9 mouse cellular contexts compared by ENCODE assay signal in the genomic region with DNA sequence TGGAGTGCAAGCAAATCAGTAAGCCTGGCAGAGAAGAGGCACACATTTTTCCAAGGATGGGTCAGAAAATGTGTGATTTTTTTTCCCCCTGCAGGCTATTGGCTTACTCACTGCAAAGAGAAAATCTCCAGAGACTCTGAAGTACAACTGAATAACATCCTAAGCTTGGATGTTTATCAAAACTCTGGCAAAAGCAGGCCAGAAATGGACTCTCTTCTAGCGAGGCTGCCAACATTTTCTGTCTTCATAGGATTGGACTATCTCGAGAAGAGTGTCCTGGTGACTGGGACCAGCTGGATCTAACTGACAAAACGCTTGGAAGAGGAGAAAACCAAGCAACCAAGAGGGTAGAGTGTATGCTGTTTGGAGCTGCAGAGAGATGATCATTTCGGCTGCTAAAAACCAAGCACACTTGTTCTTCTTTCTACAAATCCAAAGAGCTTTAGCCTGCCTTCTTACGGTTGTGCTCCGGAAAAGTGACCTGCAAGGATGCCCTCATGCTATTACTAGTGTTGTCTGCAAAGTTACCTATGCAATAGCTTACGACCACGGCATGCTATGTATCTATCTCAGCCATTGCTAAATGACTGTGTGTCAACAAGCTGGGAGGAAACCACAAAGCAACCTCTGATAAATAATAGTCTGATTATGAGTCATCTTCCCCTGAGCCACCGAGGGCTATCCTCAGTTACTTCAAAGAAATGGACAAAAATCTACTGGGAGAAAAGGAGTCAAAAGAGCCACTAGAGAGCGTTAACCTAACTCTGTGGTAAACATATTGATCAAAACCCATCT. TPM values are rescaled to one million over a fixed set of nuclear protein-coding genes. Genes with fewer than 3 reads are reported as not detected.
DNase-seq lines count a peak whose midpoint lies in the region; ATAC-seq lines count a peak whose summit lies in the region.
"Had no signal": no experiment of that assay in that cellular context is flagged by ENCODE, and none has a peak within 500 bp of the region (broad histone marks: within the 10 kb centered on the region; RNA-seq: fewer than 3 reads in every experiment).

No protein-coding gene starts in this region.

- H3K36me3 ChIP-seq in kidney, embryonic 15.5 days = no peaks in the 10 kb centered on the region
- no peaks in the 10 kb centered on the region for H3K36me3 ChIP-seq in macrophage (ENCODE audit: inconsistent target)
- H3K36me3 ChIP-seq: liver, embryonic 15.5 days had no signal

- H3K27ac ChIP-seq in kidney, embryonic 15.5 days = no peak overlapping the region
- H3K27ac ChIP-seq in macrophage = peak overlapping the region; percentile 56
- H3K27ac ChIP-seq: liver, embryonic 15.5 days had no signal

- no peaks in the 10 kb centered on the region for H3K9me3 ChIP-seq in kidney, embryonic 15.5 days (replicated peaks)
- H3K9me3 ChIP-seq: liver, embryonic 15.5 days had no signal

- no peak overlapping the region for H3K9ac ChIP-seq in kidney, embryonic 15.5 days
- H3K9ac ChIP-seq: liver, embryonic 15.5 days had no signal

- no peaks in the 10 kb centered on the region for H3K27me3 ChIP-seq in kidney, embryonic 15.5 days
- H3K27me3 ChIP-seq: liver, embryonic 15.5 days had no signal

- ATAC-seq in kidney, embryonic 15.5 days (replicated peaks; ENCODE audit: low FRiP score) = no peak

- H3K4me1 ChIP-seq in kidney, embryonic 15.5 days = no peaks in the 10 kb centered on the region
- H3K4me1 ChIP-seq: liver, embryonic 15.5 days had no signal

- H3K4me3 ChIP-seq in kidney, embryonic 15.5 days (replicated peaks) = no peak overlapping the region
- no peak overlapping the region for H3K4me3 ChIP-seq in macrophage (ENCODE audit: inconsistent target)
- H3K4me3 ChIP-seq: liver, embryonic 15.5 days had no signal

- intact Hi-C loops in heart, postnatal 36 days (cut with DNase I) = loop anchor here (5.0 kb wide), 2 partner anchors 42 to 157 kb away; no protein-coding TSS in a partner anchor

- H3K4me2 ChIP-seq in kidney, embryonic 15.5 days = no peak overlapping the region
- H3K4me2 ChIP-seq: liver, embryonic 15.5 days had no signal

- WGBS in kidney, embryonic 15.5 days = 77% methylated on average over 10 of the region's 10 CpGs
- WGBS in macrophage (ENCODE audit: missing documents) = 74% methylated on average over 10 of the region's 10 CpGs

- no peaks in the 10 kb centered on the region for H3K79me2 ChIP-seq in macrophage (ENCODE audit: inconsistent target)

- peak; percentile 20 for DNase-seq in kidney, adult 11 months
- DNase-seq in adipocyte (ENCODE audit: low spot score) = peak; percentile 84
- peak; percentile 24 to 44 for DNase-seq in heart, postnatal 36 days
- DNase-seq in right cerebral cortex, adult 18-20 months = no peak
- DNase-seq in cerebellum, adult 9-11 months = no peak
- no peak for DNase-seq in layer of hippocampus, postnatal 14 days (ENCODE audit: low spot score in 2 of 2)

RNA-seq across cellular contexts. Expression of a gene that starts 36.1 kb away (rescaled TPM):
- 33.1 and 36.7 TPM in 2 replicates for polyA plus RNA-seq in kidney, embryonic 15.5 days (2015; fragmentation: Nextera tagmentation; extraction: Ambion mirVana)
- 10 to 100 TPM; 27.2 to 35.3 TPM for total RNA-seq in heart, postnatal 36 days (2021)
- total RNA-seq in macrophage (2018; cell fraction: chromatin; rRNA removed) = 100 to 1,000 TPM in 25 of 26 experiments, 10 to 100 TPM in 1; 85.3 to 805 (median 258) TPM
- total RNA-seq in macrophage (2018; cell fraction: cytosol; rRNA removed) = 100 to 1,000 TPM in 6 of 26 experiments, 10 to 100 TPM in 20; 45.2 to 178 (median 60.2) TPM
- 100 to 1,000 TPM; 101 to 429 (median 216) TPM for total RNA-seq in macrophage (2018; cell fraction: nucleus; rRNA removed)
- 31.2 to 90.6 TPM (median 32.9 TPM) in 3 replicates for polyA plus RNA-seq in macrophage (2018)
- 10 to 100 TPM; 26.9 to 29.3 TPM for total RNA-seq in layer of hippocampus, postnatal 14 days (2021)

Comparison
In these comparisons a context has a peak if more than half of its experiments do, and no peak if none do; other contexts are left out.
1. DNase-seq: peak in kidney, adult 11 months (single experiment), adipocyte (single experiment) and heart, postnatal 36 days (2 of 2); none in right cerebral cortex, adult 18-20 months (single experiment), cerebellum, adult 9-11 months (single experiment) and layer of hippocampus, postnatal 14 days (0 of 2).